Mouse (Mus musculus): ENCODE measurements around the gene Olfr26. TPM values are rescaled to one million over a fixed set of nuclear protein-coding genes. Genes with fewer than 3 reads are reported as not detected.
"Not testable (repeated sequence)": the region's sequence is repeated elsewhere in the genome, so short reads cannot be mapped to it uniquely, and the experiment has no call there.

Olfr26 gene
- polyA plus RNA-seq (2016; fragmentation: Nextera tagmentation; extraction: Ambion mirVana), result not detected in 2 replicates

GRCm38 (mm10) chr9:38854760-38855159 lies at the start of gene Olfr26:
TSS of gene Olfr26 (plus strand) at chr9:38855060.
- H3K9ac ChIP-seq, result no peak within 1 kb of the TSS
- no peaks in the 10 kb centered on the region for H3K27me3 ChIP-seq (replicated peaks)
- no peaks in the 10 kb centered on the region for H3K4me1 ChIP-seq
- no peak within 1 kb of the TSS for H3K4me2 ChIP-seq
- H3K27ac ChIP-seq, result no peak within 1 kb of the TSS
- H3K36me3 ChIP-seq, result no peaks in the 10 kb centered on the region
- ATAC-seq, result no peak
- H3K9me3 ChIP-seq (replicated peaks), result no peaks in the 10 kb centered on the region
- no peak within 1 kb of the TSS for H3K4me3 ChIP-seq

- Histone ChIP-seq H3K36me3 (no peaks in the 10 kb centered on the region), H3K27ac (no peak overlapping the region), H3K9ac (no peak overlapping the region), H3K4me1 (no peaks in the 10 kb centered on the region), H3K4me3 (no peak overlapping the region), H3K4me2 (no peak overlapping the region), H3K9me3 (replicated peaks) (no peaks in the 10 kb centered on the region), H3K27me3 (replicated peaks) (no peaks in the 10 kb centered on the region)
- ATAC-seq, result no peak
These were observed 49.2 kb upstream of the Olfr26 start for GRCm38 (mm10) chr9:38805696-38806095.

GRCm38 (mm10) chr9:38814314-38814713 lies 40.5 kb upstream of the Olfr26 start, which contains the start of gene Olfr922:
TSS of gene Olfr922 (plus strand) at chr9:38814614.
- H3K27ac ChIP-seq, result no peak within 1 kb of the TSS
- no peak within 1 kb of the TSS for H3K4me2 ChIP-seq
- no peaks in the 10 kb centered on the region for H3K9me3 ChIP-seq (replicated peaks)
- no peaks in the 10 kb centered on the region for H3K36me3 ChIP-seq
- H3K4me1 ChIP-seq, result no peaks in the 10 kb centered on the region
- no peaks in the 10 kb centered on the region for H3K27me3 ChIP-seq (replicated peaks)
- no peak for ATAC-seq
- no peak within 1 kb of the TSS for H3K9ac ChIP-seq
- no peak within 1 kb of the TSS for H3K4me3 ChIP-seq
- WGBS (ENCODE audit: insufficient replicate concordance), result 43% methylated on average over 2 of the region's 2 CpGs

- 68% methylated on average over 1 of the region's 1 CpGs for WGBS (ENCODE audit: insufficient replicate concordance)
- ATAC-seq, result no peak
These were observed 39.3 kb upstream of the Olfr26 start for GRCm38 (mm10) chr9:38815458-38815986.

GRCm38 (mm10) chr9:38826245-38826644 lies 28.6 kb upstream of the Olfr26 start, which contains the start of gene Olfr923:
TSS of gene Olfr923 (plus strand) at chr9:38826545.
- Histone ChIP-seq H3K4me3 (no peak within 1 kb of the TSS), H3K4me1 (no peaks in the 10 kb centered on the region), H3K36me3 (no peaks in the 10 kb centered on the region), H3K27me3 (replicated peaks) (no peaks in the 10 kb centered on the region), H3K9me3 (replicated peaks) (no peaks in the 10 kb centered on the region), H3K27ac (no peak within 1 kb of the TSS), H3K4me2 (no peak within 1 kb of the TSS), H3K9ac (no peak within 1 kb of the TSS)
- 64% methylated on average over 1 of the region's 1 CpGs for WGBS (ENCODE audit: insufficient replicate concordance)
- ATAC-seq, result no peak

More at GRCm38 (mm10) chr9:38815458-38815986, 39.3 kb upstream of the Olfr26 start:
- Histone ChIP-seq H3K27ac (no peak overlapping the region), H3K4me1 (no peaks in the 10 kb centered on the region), H3K36me3 (no peaks in the 10 kb centered on the region), H3K4me2 (no peak overlapping the region), H3K9ac (no peak overlapping the region), H3K9me3 (replicated peaks) (no peaks in the 10 kb centered on the region), H3K27me3 (replicated peaks) (no peaks in the 10 kb centered on the region), H3K4me3 (no peak overlapping the region)

GRCm38 (mm10) chr9:38833027-38833426 lies 21.8 kb upstream of the Olfr26 start:
- Histone ChIP-seq H3K4me3 (no peak overlapping the region), H3K27me3 (replicated peaks) (no peaks in the 10 kb centered on the region), H3K4me2 (no peak overlapping the region), H3K27ac (no peak overlapping the region), H3K9me3 (replicated peaks) (no peaks in the 10 kb centered on the region), H3K36me3 (no peaks in the 10 kb centered on the region), H3K4me1 (no peaks in the 10 kb centered on the region), H3K9ac (no peak overlapping the region)
- no peak for ATAC-seq
- WGBS (ENCODE audit: insufficient replicate concordance), result 78% methylated on average over 2 of the region's 2 CpGs

GRCm38 (mm10) chr9:38844149-38844548 lies 10.7 kb upstream of the Olfr26 start, which contains the start of gene Olfr924:
TSS of gene Olfr924 (plus strand) at chr9:38844449.
- WGBS (ENCODE audit: insufficient replicate concordance), result 69% methylated on average over 1 of the region's 1 CpGs
- Histone ChIP-seq H3K4me2 (no peak within 1 kb of the TSS), H3K27ac (no peak within 1 kb of the TSS), H3K9me3 (replicated peaks) (no peaks in the 10 kb centered on the region), H3K36me3 (no peaks in the 10 kb centered on the region), H3K27me3 (replicated peaks) (no peaks in the 10 kb centered on the region), H3K9ac (no peak within 1 kb of the TSS), H3K4me3 (no peak within 1 kb of the TSS), H3K4me1 (no peaks in the 10 kb centered on the region)
- ATAC-seq, result no peak

GRCm38 (mm10) chr9:38874880-38875279 lies 20.0 kb downstream of the Olfr26 start:
- not testable (repeated sequence) for H3K27ac ChIP-seq; H3K4me3 ChIP-seq; H3K27me3 ChIP-seq (replicated peaks); H3K4me1 ChIP-seq; H3K36me3 ChIP-seq; ATAC-seq; H3K4me2 ChIP-seq; H3K9me3 ChIP-seq (replicated peaks); H3K9ac ChIP-seq
- 52% methylated on average over 2 of the region's 2 CpGs for WGBS (ENCODE audit: insufficient replicate concordance)

- Histone ChIP-seq H3K36me3 (no peaks in the 10 kb centered on the region), H3K9ac (no peak within 1 kb of the TSS), H3K4me2 (no peak within 1 kb of the TSS), H3K4me3 (no peak within 1 kb of the TSS), H3K27me3 (replicated peaks) (no peaks in the 10 kb centered on the region), H3K27ac (no peak within 1 kb of the TSS), H3K4me1 (no peaks in the 10 kb centered on the region), H3K9me3 (replicated peaks) (0 out of 2 replicates have a peak, but pooled peaks cover 5% of the 10 kb centered on the region)
- 63% methylated on average over 2 of the region's 2 CpGs for WGBS (ENCODE audit: insufficient replicate concordance)
- no peak for ATAC-seq
These were observed 22.0 kb downstream of the Olfr26 start, which contains the start of gene Olfr926 for GRCm38 (mm10) chr9:38876826-38877225. TSS of gene Olfr926 (plus strand) at chr9:38877126.

Other genes starting within 250 kb of the Olfr26 start
- gene Olfr914, start 250.0 kb upstream of the Olfr26 start, polyA plus RNA-seq (2016; fragmentation: Nextera tagmentation; extraction: Ambion mirVana), result not detected in 2 replicates
- gene Olfr916, start 195.2 kb upstream of the Olfr26 start, polyA plus RNA-seq (2016; fragmentation: Nextera tagmentation; extraction: Ambion mirVana), result not detected in 2 replicates
- gene Olfr917, start 189.2 kb upstream of the Olfr26 start, polyA plus RNA-seq (2016; fragmentation: Nextera tagmentation; extraction: Ambion mirVana), result not detected in 2 replicates
- gene Olfr918, start 180.5 kb upstream of the Olfr26 start, polyA plus RNA-seq (2016; fragmentation: Nextera tagmentation; extraction: Ambion mirVana), result not detected in 2 replicates
- gene Olfr919, start 151.4 kb upstream of the Olfr26 start, polyA plus RNA-seq (2016; fragmentation: Nextera tagmentation; extraction: Ambion mirVana), result not detected in 2 replicates
- gene Vwa5a, start 136.8 kb upstream of the Olfr26 start, polyA plus RNA-seq (2016; fragmentation: Nextera tagmentation; extraction: Ambion mirVana), result 9.0 and 9.2 TPM in 2 replicates
- not detected in 2 replicates for gene Olfr920, start 102.8 kb upstream of the Olfr26 start, polyA plus RNA-seq (2016; fragmentation: Nextera tagmentation; extraction: Ambion mirVana)
- not detected in 2 replicates for gene Olfr921, start 82.0 kb upstream of the Olfr26 start, polyA plus RNA-seq (2016; fragmentation: Nextera tagmentation; extraction: Ambion mirVana)
- not detected in 2 replicates for gene Olfr922, start 40.4 kb upstream of the Olfr26 start, polyA plus RNA-seq (2016; fragmentation: Nextera tagmentation; extraction: Ambion mirVana)
- gene Olfr923, start 28.5 kb upstream of the Olfr26 start, polyA plus RNA-seq (2016; fragmentation: Nextera tagmentation; extraction: Ambion mirVana), result not detected in 2 replicates
- gene Olfr924, start 10.6 kb upstream of the Olfr26 start, polyA plus RNA-seq (2016; fragmentation: Nextera tagmentation; extraction: Ambion mirVana), result not detected in 2 replicates
- gene Olfr926, start 22.1 kb downstream of the Olfr26 start, polyA plus RNA-seq (2016; fragmentation: Nextera tagmentation; extraction: Ambion mirVana), result not detected in 2 replicates
- gene Olfr930, start 74.7 kb downstream of the Olfr26 start, polyA plus RNA-seq (2016; fragmentation: Nextera tagmentation; extraction: Ambion mirVana), result not detected in 2 replicates
- gene Olfr933, start 117.3 kb downstream of the Olfr26 start, polyA plus RNA-seq (2016; fragmentation: Nextera tagmentation; extraction: Ambion mirVana), result not detected in 2 replicates
- gene Olfr934, start 133.3 kb downstream of the Olfr26 start, polyA plus RNA-seq (2016; fragmentation: Nextera tagmentation; extraction: Ambion mirVana), result not detected in 2 replicates
- not detected in 2 replicates for gene Olfr935, start 144.6 kb downstream of the Olfr26 start, polyA plus RNA-seq (2016; fragmentation: Nextera tagmentation; extraction: Ambion mirVana)
- gene Olfr146, start 168.3 kb downstream of the Olfr26 start, polyA plus RNA-seq (2016; fragmentation: Nextera tagmentation; extraction: Ambion mirVana), result not detected in 2 replicates
- gene Olfr937, start 209.9 kb downstream of the Olfr26 start, polyA plus RNA-seq (2016; fragmentation: Nextera tagmentation; extraction: Ambion mirVana), result not detected in 2 replicates
- not detected in 2 replicates for gene Olfr938, start 223.8 kb downstream of the Olfr26 start, polyA plus RNA-seq (2016; fragmentation: Nextera tagmentation; extraction: Ambion mirVana)

Measured in liver, embryonic 12.5 days (tissue).